Mouse (Mus musculus) heart, embryonic 14.5 days (tissue): Measurements from ENCODE around the gene Pidd1. TPM values are rescaled to one million over a fixed set of nuclear protein-coding genes. Genes with fewer than 3 reads are reported as not detected.
A peak's percentile ranks its signal among the peaks of the same experiment; 100 is the strongest.

Source experiments
- ATAC-seq: fragments of 200-750 bp; cut with Nextera tagmentation; 2 replicates; pipeline ENCODE4 v1.8.0; 2017; ENCODE audit warnings: low read depth, moderate TSS enrichment; ENCODE audit not compliant: insufficient number of reproducible peaks, insufficient read depth, low FRiP score
- H3K27ac ChIP-seq, 2 experiments: fragments of 200-500 bp in 1 of 2; fragments of 300-500 bp in 1 of 2; sonication (generic) in 1 of 2; replicated peaks in 1 of 2; 2 replicates each; pipeline ENCODE4 v1.5.1; 2012 to 2014; ENCODE audit warnings: low read depth in 2 of 2, low read length in 2 of 2, control low read depth in 1 of 2, mild to moderate bottlenecking in 1 of 2, mixed read lengths in 1 of 2; ENCODE audit not compliant: control insufficient read depth in 1 of 2, insufficient read depth in 1 of 2
- H3K27me3 ChIP-seq: fragments of 300-500 bp; sonication (generic); 2 replicates; pipeline ENCODE4 v1.6.1; 2014; ENCODE audit warnings: mild to moderate bottlenecking, low read length, control low read depth; ENCODE audit not compliant: control insufficient read depth, insufficient read depth
- H3K36me3 ChIP-seq: fragments of 300-500 bp; sonication (generic); 2 replicates; pipeline ENCODE4 v1.6.1; 2014; ENCODE audit warnings: mild to moderate bottlenecking, control low read depth, low read length, mixed read lengths; ENCODE audit not compliant: control insufficient read depth, insufficient read depth
- H3K4me1 ChIP-seq, 2 experiments: fragments of 200-500 bp in 1 of 2; fragments of 300-500 bp in 1 of 2; sonication (generic) in 1 of 2; 2 replicates each; pipeline ENCODE4 v1.6.1; 2012 to 2014; ENCODE audit warnings: low read length in 2 of 2, control low read depth in 1 of 2, mixed read lengths in 1 of 2; ENCODE audit not compliant: control insufficient read depth in 2 of 2, insufficient read depth in 2 of 2
- H3K4me2 ChIP-seq: fragments of 300-500 bp; sonication (generic); 2 replicates; pipeline ENCODE4 v1.6.1; 2014; ENCODE audit warnings: mild to moderate bottlenecking, low read length
- H3K4me3 ChIP-seq, 2 experiments: fragments of 200-500 bp in 1 of 2; fragments of 300-500 bp in 1 of 2; sonication (generic) in 1 of 2; 2 replicates each; pipeline ENCODE4 v1.5.1; 2012 to 2014; ENCODE audit warnings: low read length in 2 of 2, mild to moderate bottlenecking in 2 of 2, control low read depth in 1 of 2, low read depth in 1 of 2, moderate library complexity in 1 of 2; ENCODE audit not compliant: control insufficient read depth in 1 of 2, insufficient read depth in 1 of 2
- H3K9ac ChIP-seq: fragments of 300-500 bp; sonication (generic); 2 replicates; pipeline ENCODE4 v1.6.1; 2014; ENCODE audit warnings: mild to moderate bottlenecking, low read length
- H3K9me3 ChIP-seq: fragments of 300-500 bp; sonication (generic); 2 replicates; pipeline ENCODE4 v1.6.1; 2016; ENCODE audit warnings: low read length, control low read depth; ENCODE audit not compliant: control insufficient read depth
- WGBS: fragments of 180-500 bp; shearing (Covaris S2); extraction: QIAGEN DNeasy Blood & Tissue Kit; methylation state at CpG from one replicate; pipeline ENCODE4 v1.1.7; 2014; 5-methylcytosine and 5-hydroxymethylcytosine counted together
- polyA plus RNA-seq: library from polyadenylated mRNA; unstranded; fragments of >200 nt; fragmentation: Nextera tagmentation; extraction: Ambion mirVana; gene quantifications from 2 replicates; pipeline ENCODE4 v1.2.1, GENCODE M21; 2014

The Pidd1 gene
- polyA plus RNA-seq, 1 experiment from 2014 or later: 6.1 TPM

DNA sequence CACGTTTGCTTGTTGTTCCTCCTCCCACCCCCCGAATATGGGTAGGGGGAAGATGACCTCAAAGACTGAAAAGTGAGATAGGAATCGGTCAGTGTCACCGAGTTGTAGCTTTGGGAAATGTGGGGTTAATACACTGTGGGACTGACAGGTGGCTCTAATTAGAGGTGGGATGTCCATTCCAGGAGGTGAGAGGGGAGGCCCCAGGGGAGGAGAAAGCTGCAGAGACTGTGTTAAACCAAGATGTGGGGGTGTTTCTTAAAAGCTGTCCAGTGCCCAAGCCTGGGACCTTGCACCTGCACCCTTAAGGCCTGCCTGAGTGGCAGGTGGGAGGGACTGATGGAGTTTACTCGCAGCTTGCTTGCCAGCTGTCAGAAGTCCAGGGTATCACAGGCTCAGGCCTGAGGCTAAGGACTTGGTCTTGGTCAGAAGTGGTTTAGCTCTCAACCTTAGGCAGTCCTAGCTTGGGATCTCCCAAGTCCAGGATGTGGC, 18.6 kb upstream of the Pidd1 start:
- Histone ChIP-seq H3K27me3 (peaks cover 30% of the 10 kb centered on the region), H3K27ac (no peak overlapping the region), H3K4me3 (peak overlapping the region; percentile 57 to 61), H3K9ac (peak overlapping the region; percentile 77), H3K9me3 (no peaks in the 10 kb centered on the region), H3K4me2 (peak overlapping the region; percentile 97), H3K36me3 (peaks cover 23% of the 10 kb centered on the region), H3K4me1 (peaks cover 22 to 42% of the 10 kb centered on the region in 2 experiments; a peak in 3 of 4 replicates)
- no peak for ATAC-seq
- WGBS: 17% methylated on average over 5 of the region's 5 CpGs

DNA sequence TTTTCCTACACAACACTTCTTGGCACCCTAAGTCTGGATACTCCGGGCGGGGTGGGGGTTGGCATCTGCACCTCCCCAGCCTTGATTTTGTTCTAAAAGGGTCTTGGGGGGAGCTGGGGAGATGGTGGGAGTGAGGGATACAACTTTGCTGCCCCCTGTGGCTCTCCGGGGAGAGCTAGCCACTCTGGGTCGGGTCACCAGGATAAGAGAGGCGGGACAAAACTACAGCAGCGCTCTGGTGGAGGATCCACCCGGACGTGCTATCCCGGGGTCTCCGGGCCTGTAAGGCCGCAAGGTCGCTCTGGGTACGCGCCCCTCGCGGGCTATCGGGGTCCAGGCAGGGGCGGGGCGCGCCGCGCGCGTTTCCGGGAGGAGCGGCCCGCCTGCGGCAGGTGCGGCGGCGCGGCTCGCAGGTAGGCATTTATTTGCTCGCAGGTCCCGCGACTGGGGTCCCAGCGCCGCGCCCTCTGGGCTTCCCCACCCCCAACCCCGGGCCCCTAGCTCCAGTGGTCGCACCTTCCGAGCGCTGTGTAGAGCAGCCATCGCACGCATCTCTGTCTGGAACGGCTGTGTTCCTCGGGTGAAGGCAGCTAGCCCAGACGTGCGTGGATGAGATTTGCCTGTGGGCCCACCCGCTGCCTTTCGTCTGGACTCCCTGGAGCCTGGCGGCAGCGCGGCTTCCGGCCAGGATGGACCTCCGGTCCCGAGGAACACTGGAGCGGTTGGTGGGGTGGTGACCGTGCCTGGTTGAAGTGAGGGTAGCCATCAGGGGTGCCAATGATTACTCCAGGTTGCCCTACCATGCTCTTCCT, 17.9 kb upstream of the Pidd1 start:
- H3K9ac ChIP-seq: peak overlapping the region; percentile 77
- H3K27me3 ChIP-seq: peaks cover 30% of the 10 kb centered on the region
- H3K9me3 ChIP-seq: no peaks in the 10 kb centered on the region
- peak overlapping the region; percentile 97 for H3K4me2 ChIP-seq
- H3K4me1 ChIP-seq: peaks cover 19 to 38% of the 10 kb centered on the region in 2 experiments; a peak in 3 of 4 replicates
- 1% methylated on average over 58 of the region's 59 CpGs for WGBS
- ATAC-seq: no peak
- H3K27ac ChIP-seq: peak overlapping the region in 1 of 2 experiments; percentile 44; a peak in 2 of 4 replicates
- peaks cover 25% of the 10 kb centered on the region for H3K36me3 ChIP-seq
- peak overlapping the region; percentile 57 to 61 for H3K4me3 ChIP-seq

DNA sequence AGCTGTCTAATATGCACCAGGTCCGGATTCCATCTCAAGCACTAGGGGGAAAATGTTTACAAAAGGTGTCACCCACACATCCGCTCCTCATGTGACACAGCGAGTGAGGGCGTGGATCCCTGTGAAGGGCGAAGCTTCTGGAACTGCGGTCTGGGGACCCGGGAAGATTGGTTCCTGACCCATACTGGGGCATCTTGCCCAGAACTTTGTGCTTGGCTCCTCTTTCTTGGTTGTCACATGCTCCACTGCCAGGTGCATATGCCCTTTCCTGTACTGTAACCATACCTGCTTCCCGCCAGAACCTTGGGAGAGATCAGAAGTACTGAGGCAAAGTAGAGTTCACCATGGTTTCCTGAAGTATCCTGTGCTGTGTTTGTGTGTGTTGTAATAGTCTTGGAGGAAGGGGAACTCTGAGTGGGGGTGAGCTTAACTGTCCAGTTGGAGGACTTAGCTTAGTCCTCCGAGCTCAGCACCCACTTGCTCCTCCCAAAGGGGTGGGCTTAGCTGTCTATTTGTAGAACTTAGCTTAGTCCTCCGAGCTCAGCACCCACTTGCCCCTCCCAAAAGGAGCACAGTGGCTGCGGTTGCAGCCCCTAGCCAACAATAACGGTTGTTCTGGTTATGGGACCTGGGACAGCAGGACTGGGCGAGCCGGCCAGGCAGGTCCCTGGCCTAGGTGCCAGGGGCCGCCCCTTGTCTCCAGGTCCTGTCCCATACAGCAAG, 16.7 kb upstream of the Pidd1 start, which contains the start of gene Cracr2b:
Cracr2b (plus strand) TSS at position 704 of the 723 bp plus-strand sequence.
- Histone ChIP-seq H3K27ac (peak within 1 kb of the TSS in 1 of 2 experiments; percentile 44; a peak in 2 of 4 replicates), H3K36me3 (peaks cover 25% of the 10 kb centered on the region)

DNA sequence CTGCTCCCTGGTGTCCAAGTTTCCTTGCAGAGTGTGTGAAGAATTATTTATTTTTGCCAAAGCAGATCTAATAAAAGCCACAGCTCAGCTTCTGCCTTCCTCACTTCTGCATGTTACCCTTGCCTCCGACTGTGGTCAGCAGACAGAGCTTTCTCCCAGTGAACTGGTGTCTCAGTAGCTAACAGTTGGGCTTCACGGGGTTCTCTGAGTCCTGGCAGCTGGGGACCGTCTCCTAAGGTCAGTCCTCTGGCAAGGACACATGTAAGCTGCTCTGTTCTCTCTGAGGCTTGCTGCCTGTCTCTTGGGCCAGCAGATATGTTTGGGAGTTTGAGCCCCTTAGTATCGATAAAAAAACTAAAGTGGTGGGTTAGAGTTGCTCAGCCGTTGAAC, 16.2 kb upstream of the Pidd1 start:
- WGBS: 66% methylated on average over 5 of the region's 5 CpGs
- no peak for ATAC-seq
- Histone ChIP-seq H3K4me3 (no peak overlapping the region), H3K9ac (no peak overlapping the region), H3K27ac (no peak overlapping the region), H3K9me3 (no peaks in the 10 kb centered on the region), H3K36me3 (peaks cover 25% of the 10 kb centered on the region), H3K4me1 (peaks cover 21 to 36% of the 10 kb centered on the region in 2 experiments; a peak in 3 of 4 replicates), H3K27me3 (peaks cover 30% of the 10 kb centered on the region), H3K4me2 (no peak overlapping the region)

More for the DNA sequence above, 16.7 kb upstream of the Pidd1 start, which contains the start of gene Cracr2b:
- Histone ChIP-seq H3K4me1 (peaks cover 21 to 42% of the 10 kb centered on the region in 2 experiments; a peak in 3 of 4 replicates), H3K4me2 (peak within 1 kb of the TSS; percentile 97), H3K4me3 (peak within 1 kb of the TSS; percentile 57 to 61), H3K9ac (peak within 1 kb of the TSS; percentile 77), H3K27me3 (peaks cover 30% of the 10 kb centered on the region), H3K9me3 (no peaks in the 10 kb centered on the region)
- ATAC-seq: no peak
- 73% methylated on average over 15 of the region's 15 CpGs for WGBS

DNA sequence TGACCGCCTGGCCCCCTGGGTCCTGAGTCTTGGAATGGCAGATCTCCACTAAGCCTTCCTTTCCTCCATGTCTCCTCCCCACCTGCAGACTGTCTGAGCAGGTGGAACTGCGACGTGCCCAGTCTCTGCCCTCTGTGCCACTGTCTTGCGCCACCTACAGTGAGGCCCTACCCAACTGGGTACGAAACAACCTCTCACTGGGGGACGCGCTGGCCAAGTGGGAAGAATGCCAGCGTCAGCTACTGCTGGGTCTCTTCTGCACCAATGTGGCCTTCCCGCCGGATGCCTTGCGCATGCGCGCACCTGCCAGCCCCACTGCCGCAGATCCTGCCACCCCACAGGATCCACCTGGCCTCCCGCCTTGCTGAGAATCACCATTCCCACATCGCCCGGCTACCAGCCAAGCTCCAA, 15.5 kb upstream of the Pidd1 start:
- no peak for ATAC-seq
- Histone ChIP-seq H3K36me3 (peaks cover 25% of the 10 kb centered on the region), H3K27ac (no peak overlapping the region), H3K9me3 (no peaks in the 10 kb centered on the region), H3K27me3 (peaks cover 27% of the 10 kb centered on the region), H3K4me3 (no peak overlapping the region), H3K4me2 (no peak overlapping the region), H3K4me1 (peaks cover 18 to 35% of the 10 kb centered on the region in 2 experiments; a peak in 3 of 4 replicates), H3K9ac (no peak overlapping the region)
- WGBS: 85% methylated on average over 17 of the region's 17 CpGs

DNA sequence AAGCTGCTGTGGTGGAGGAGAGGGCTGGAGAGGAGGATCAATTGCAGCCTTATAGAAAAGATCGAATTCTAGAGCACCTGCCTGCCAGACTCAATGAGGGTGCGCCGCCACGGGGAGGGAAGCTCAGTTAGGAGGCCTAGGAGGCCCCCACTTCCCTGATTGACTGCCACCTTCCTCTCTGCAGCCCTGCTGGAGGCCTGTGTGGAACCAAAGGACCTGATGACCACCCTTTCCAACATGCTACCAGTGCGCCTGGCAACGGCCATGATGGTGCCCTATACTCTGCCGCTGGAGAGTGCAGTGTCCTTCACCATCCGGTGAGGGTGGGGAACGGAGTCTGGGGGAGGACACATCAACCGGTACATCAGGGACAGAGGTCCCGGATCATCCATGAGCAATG, 14.8 kb upstream of the Pidd1 start:
- no peaks in the 10 kb centered on the region for H3K9me3 ChIP-seq
- H3K36me3 ChIP-seq: peaks cover 25% of the 10 kb centered on the region
- no peak overlapping the region for H3K4me2 ChIP-seq
- ATAC-seq: no peak
- peaks cover 16 to 33% of the 10 kb centered on the region in 2 experiments; a peak in 3 of 4 replicates for H3K4me1 ChIP-seq
- peaks cover 21% of the 10 kb centered on the region for H3K27me3 ChIP-seq
- WGBS: 86% methylated on average over 11 of the region's 11 CpGs
- H3K4me3 ChIP-seq: no peak overlapping the region
- H3K27ac ChIP-seq: no peak overlapping the region
- no peak overlapping the region for H3K9ac ChIP-seq

DNA sequence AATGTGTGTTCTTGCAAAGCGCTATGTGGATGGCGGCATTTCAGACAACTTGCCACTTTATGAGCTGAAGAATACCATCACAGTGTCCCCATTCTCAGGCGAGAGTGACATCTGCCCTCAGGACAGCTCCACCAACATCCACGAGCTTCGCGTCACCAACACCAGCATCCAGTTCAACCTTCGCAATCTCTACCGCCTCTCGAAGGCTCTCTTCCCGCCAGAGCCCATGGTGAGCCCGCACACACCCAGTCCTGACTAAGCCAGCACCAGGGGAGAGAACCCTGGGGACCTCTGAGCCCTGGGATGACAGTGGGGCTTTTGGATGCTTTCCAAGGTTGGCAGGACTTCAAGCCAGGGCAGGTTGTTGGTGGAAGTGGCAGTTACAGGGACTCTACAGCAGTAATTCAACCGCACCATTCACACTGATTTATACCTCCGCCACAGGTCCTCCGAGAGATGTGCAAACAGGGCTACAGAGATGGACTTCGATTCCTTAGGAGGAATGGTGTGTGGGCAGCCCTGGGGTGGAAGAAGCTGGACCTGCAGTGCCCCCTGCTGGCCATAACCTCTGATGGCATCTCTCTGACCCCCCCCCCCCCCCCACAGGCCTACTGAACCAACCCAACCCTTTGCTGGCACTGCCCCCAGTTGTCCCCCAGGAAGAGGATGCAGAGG, 14.3 kb upstream of the Pidd1 start:
- H3K4me2 ChIP-seq: no peak overlapping the region
- ATAC-seq: no peak
- H3K27me3 ChIP-seq: peaks cover 15% of the 10 kb centered on the region
- H3K9me3 ChIP-seq: no peaks in the 10 kb centered on the region
- H3K27ac ChIP-seq: no peak overlapping the region
- peaks cover 12 to 28% of the 10 kb centered on the region in 2 experiments; a peak in 3 of 4 replicates for H3K4me1 ChIP-seq
- no peak overlapping the region for H3K9ac ChIP-seq
- H3K4me3 ChIP-seq: no peak overlapping the region
- peaks cover 25% of the 10 kb centered on the region for H3K36me3 ChIP-seq
- WGBS: 70% methylated on average over 15 of the region's 15 CpGs
